Comparison of ENCODE assay signal across 9 mouse cellular contexts in the genomic region with DNA sequence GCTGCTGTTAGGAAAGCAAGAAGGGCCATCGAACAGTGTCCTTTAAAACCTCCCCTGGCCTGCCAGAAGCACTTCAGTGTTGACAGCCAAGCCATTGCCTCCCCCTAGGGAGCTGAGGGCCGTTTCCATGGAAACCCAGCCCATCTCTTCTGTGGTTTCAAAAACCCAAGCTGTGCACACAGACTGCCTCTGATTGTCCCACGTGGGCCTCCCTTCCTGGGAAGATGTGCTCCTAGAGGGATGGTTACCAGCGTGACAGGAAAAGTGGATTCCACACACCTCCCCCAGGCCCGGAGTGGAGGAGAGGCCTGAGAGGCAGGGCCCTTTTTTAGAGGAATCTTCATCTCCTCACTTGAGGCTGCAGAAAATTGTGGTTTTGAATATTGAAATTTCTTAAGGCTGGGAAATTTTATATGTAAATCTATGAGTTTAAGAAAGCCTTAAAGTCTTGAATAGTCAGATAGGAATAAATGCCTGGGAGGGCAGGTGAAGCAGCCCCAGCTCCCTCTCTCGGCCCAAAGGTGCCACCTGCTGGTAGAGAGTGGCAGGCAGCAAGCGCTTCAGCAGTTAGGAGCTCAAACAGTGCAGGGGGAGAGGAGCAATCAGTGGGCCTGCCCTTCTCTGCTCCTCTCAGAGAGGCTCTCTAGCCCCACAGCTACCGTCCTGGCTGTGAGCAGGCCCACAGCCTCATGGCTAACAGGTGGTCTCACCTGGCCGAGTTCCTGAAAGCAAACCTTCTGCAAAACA. TPM values are rescaled to one million over a fixed set of nuclear protein-coding genes. Genes with fewer than 3 reads are reported as not detected.
A peak's percentile ranks its signal among the peaks of the same experiment; 100 is the strongest.
DNase-seq lines count a peak whose midpoint lies in the region; ATAC-seq lines count a peak whose summit lies in the region.
"Had no signal": no experiment of that assay in that cellular context is flagged by ENCODE, and none has a peak within 500 bp of the region (broad histone marks: within the 10 kb centered on the region; RNA-seq: fewer than 3 reads in every experiment).

No protein-coding gene starts in this region.

- H3K36me3 ChIP-seq in liver, embryonic 11.5 days (ENCODE audit: control insufficient read depth, insufficient read depth, low read length): no peaks in the 10 kb centered on the region
- peaks cover 26% of the 10 kb centered on the region for H3K36me3 ChIP-seq in neural tube, embryonic 13.5 days
- H3K36me3 ChIP-seq: lung, embryonic 15.5 days had no signal

- intact Hi-C loops in left cerebral cortex, postnatal 25 days (cut with DNase I): loop anchor here (5.0 kb wide), 1 partner anchor 281 kb away; no protein-coding TSS in a partner anchor

- no peaks in the 10 kb centered on the region for H3K9me3 ChIP-seq in liver, embryonic 11.5 days (ENCODE audit: control insufficient read depth, low read length)
- H3K9me3 ChIP-seq in neural tube, embryonic 13.5 days: no peaks in the 10 kb centered on the region
- H3K9me3 ChIP-seq: lung, embryonic 15.5 days had no signal

- H3K27ac ChIP-seq in liver, embryonic 11.5 days (ENCODE audit: low read depth, low read length): no peak overlapping the region
- peak overlapping the region; percentile 89 for H3K27ac ChIP-seq in neural tube, embryonic 13.5 days (replicated peaks)
- H3K27ac ChIP-seq: lung, embryonic 15.5 days had no signal

- no peaks in the 10 kb centered on the region for H3K27me3 ChIP-seq in liver, embryonic 11.5 days (replicated peaks; ENCODE audit: control insufficient read depth, insufficient read depth, low read length)
- no peaks in the 10 kb centered on the region for H3K27me3 ChIP-seq in neural tube, embryonic 13.5 days
- H3K27me3 ChIP-seq: lung, embryonic 15.5 days had no signal

- DNase-seq in liver: peak; percentile 45
- DNase-seq in liver, embryonic 11.5 days (ENCODE audit: low spot score): no peak
- peak; percentile 83 to 87 for DNase-seq in cerebellum, postnatal 36 days
- DNase-seq in frontal cortex, postnatal 36 days (ENCODE audit: low spot score in 2 of 2): peak; percentile 79 to 85
- peak; percentile 8 for DNase-seq in kidney, adult 11 months
- peak; percentile 79 to 94 for DNase-seq in left cerebral cortex, postnatal 25 days (ENCODE audit: low spot score in 2 of 2)
- peak; percentile 63 for DNase-seq in urinary bladder, postnatal 25 days (ENCODE audit: low spot score)

- no peak for ATAC-seq in liver, embryonic 11.5 days (replicated peaks; ENCODE audit: low FRiP score)
- peak; percentile 92 for ATAC-seq in neural tube, embryonic 13.5 days (ENCODE audit: low read depth)

- H3K4me1 ChIP-seq in liver, embryonic 11.5 days (replicated peaks; ENCODE audit: control insufficient read depth, insufficient read depth, low read length): no peaks in the 10 kb centered on the region
- peaks cover 48% of the 10 kb centered on the region for H3K4me1 ChIP-seq in neural tube, embryonic 13.5 days (replicated peaks)

- H3K9ac ChIP-seq in liver, embryonic 11.5 days (ENCODE audit: low read depth, low read length): no peak overlapping the region
- no peak overlapping the region for H3K9ac ChIP-seq in neural tube, embryonic 13.5 days
- H3K9ac ChIP-seq: lung, embryonic 15.5 days had no signal

- 29% methylated on average over 9 of the region's 9 CpGs for WGBS in liver, embryonic 11.5 days
- 9% methylated on average over 9 of the region's 9 CpGs for WGBS in neural tube, embryonic 13.5 days

- no peak overlapping the region for H3K4me3 ChIP-seq in liver, embryonic 11.5 days (ENCODE audit: low read depth, low read length)
- no peak overlapping the region for H3K4me3 ChIP-seq in neural tube, embryonic 13.5 days
- H3K4me3 ChIP-seq: lung, embryonic 15.5 days had no signal

- H3K4me2 ChIP-seq in liver, embryonic 11.5 days: no peak overlapping the region
- H3K4me2 ChIP-seq in neural tube, embryonic 13.5 days: peak overlapping the region; percentile 7; the same call in 1 of the 2 replicates
- H3K4me2 ChIP-seq: lung, embryonic 15.5 days had no signal

RNA-seq across cellular contexts. Expression of gene Pxdn, which starts 54.4 kb away (rescaled TPM):
- 33.9 and 37.3 TPM in 2 replicates for polyA plus RNA-seq in liver, embryonic 11.5 days (2014; fragmentation: Nextera tagmentation; extraction: Ambion mirVana)
- 10 to 100 TPM; 45.7 to 51.9 TPM for total RNA-seq in left cerebral cortex, postnatal 25 days (2021)
- 48.8 and 58.5 TPM in 2 replicates for polyA plus RNA-seq in neural tube, embryonic 13.5 days (2015; fragmentation: Nextera tagmentation; extraction: Ambion mirVana)
